Comparison of ENCODE assay signal across 15 mouse cellular contexts in the genomic region with DNA sequence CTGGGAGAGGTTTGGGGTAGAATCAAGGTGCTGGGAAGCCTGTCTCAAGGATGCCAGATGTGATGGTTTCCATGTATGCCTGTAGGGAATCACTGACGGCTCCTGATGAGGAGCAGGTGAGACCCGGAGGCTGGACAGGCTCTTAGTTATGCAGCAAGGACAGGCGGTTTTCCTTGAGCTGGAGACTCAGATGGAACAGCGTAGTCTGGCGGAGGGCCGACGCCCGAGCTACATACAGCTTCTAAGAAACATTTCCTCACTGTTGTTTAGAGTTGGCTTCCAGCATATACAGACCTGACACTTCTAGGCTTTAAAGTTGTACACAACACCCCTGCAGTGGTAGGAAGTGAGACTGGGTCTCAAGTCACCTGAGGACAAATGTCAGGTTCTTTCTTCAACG.
DNase-seq lines count a peak whose midpoint lies in the region; ATAC-seq and TF ChIP-seq lines count a peak whose summit lies in the region.
"Had no signal": no experiment of that assay in that cellular context is flagged by ENCODE, and none has a peak within 500 bp of the region (broad histone marks: within the 10 kb centered on the region; RNA-seq: fewer than 3 reads in every experiment).

No protein-coding gene starts in this region.

- peak overlapping the region; percentile 24; the same call in 1 of the 2 replicates for H3K27ac ChIP-seq in heart, adult 2 months
- no peak overlapping the region for H3K27ac ChIP-seq in embryonic facial prominence, embryonic 11.5 days (replicated peaks; ENCODE audit: low read depth, low read length)
- H3K27ac ChIP-seq in midbrain, embryonic 16.5 days (ENCODE audit: low read length) = peak overlapping the region; percentile 12
- H3K27ac ChIP-seq: kidney, embryonic 15.5 days; macrophage had no signal

- no peaks in the 10 kb centered on the region for H3K27me3 ChIP-seq in heart, adult 2 months (ENCODE audit: control insufficient read depth, insufficient read depth, low read length)
- H3K27me3 ChIP-seq in embryonic facial prominence, embryonic 11.5 days (ENCODE audit: control insufficient read depth, insufficient read depth, low read length) = no peaks in the 10 kb centered on the region
- H3K27me3 ChIP-seq in midbrain, embryonic 16.5 days (ENCODE audit: control insufficient read depth, insufficient read depth, low read depth, low read length) = no peaks in the 10 kb centered on the region
- H3K27me3 ChIP-seq: heart, embryonic 12.5 days; kidney, embryonic 15.5 days had no signal

- no peak overlapping the region for H3K4me2 ChIP-seq in embryonic facial prominence, embryonic 11.5 days (ENCODE audit: low read depth, low read length)
- H3K4me2 ChIP-seq in midbrain, embryonic 16.5 days (ENCODE audit: low read length) = no peak overlapping the region
- H3K4me2 ChIP-seq: heart, embryonic 12.5 days; kidney, embryonic 15.5 days; liver, embryonic 11.5 days; lung, embryonic 14.5 days had no signal

- H3K4me1 ChIP-seq in heart, adult 2 months (ENCODE audit: control insufficient read depth, insufficient read depth, low read length) = peaks cover 5% of the 10 kb centered on the region
- H3K4me1 ChIP-seq in embryonic facial prominence, embryonic 11.5 days (ENCODE audit: control insufficient read depth, insufficient read depth, low read length) = no peaks in the 10 kb centered on the region
- H3K4me1 ChIP-seq in midbrain, embryonic 16.5 days (ENCODE audit: control insufficient read depth, insufficient read depth, low read length) = 0 out of 2 replicates have a peak, but pooled peaks cover 6% of the 10 kb centered on the region

- H3K9me3 ChIP-seq in embryonic facial prominence, embryonic 11.5 days (replicated peaks; ENCODE audit: control insufficient read depth, low read length) = no peaks in the 10 kb centered on the region
- no peaks in the 10 kb centered on the region for H3K9me3 ChIP-seq in midbrain, embryonic 16.5 days (replicated peaks; ENCODE audit: control insufficient read depth, low read length, poor library complexity, severe bottlenecking)

- no peak for DNase-seq in heart, adult 2 months
- DNase-seq in heart, postnatal 14 days = no peak
- peak; percentile 47 for DNase-seq in left cerebral cortex, postnatal 4 days
- DNase-seq in left cerebral cortex, adult 11 months (ENCODE audit: low spot score) = no peak
- peak; percentile 25 for DNase-seq in embryonic facial prominence, embryonic 11.5 days (ENCODE audit: low spot score)
- DNase-seq in cerebellum, adult 9-10 months = no peak
- no peak for DNase-seq in right cerebral cortex, postnatal 4 days
- DNase-seq: lung, embryonic 14.5 days; retina, postnatal 1 day; thymus, postnatal 14 days had no signal

- no peak overlapping the region for H3K9ac ChIP-seq in heart, adult 2 months (ENCODE audit: low read depth, low read length)
- H3K9ac ChIP-seq in embryonic facial prominence, embryonic 11.5 days (replicated peaks; ENCODE audit: low read length) = no peak overlapping the region
- no peak overlapping the region for H3K9ac ChIP-seq in midbrain, embryonic 16.5 days (ENCODE audit: low read depth, low read length)
- H3K9ac ChIP-seq: heart, embryonic 12.5 days; kidney, embryonic 15.5 days; lung, embryonic 14.5 days had no signal

- TF ChIP-seq POLR2A in heart, adult 2 months (IDR thresholded peaks at IDR 0.05; ENCODE audit: insufficient read depth, low read depth, low read length) = no peak

- intact Hi-C loops in heart, adult 2 months (cut with DNase I) = no loop called here
- intact Hi-C loops in heart, postnatal 14 days (cut with DNase I) = no loop called here
- intact Hi-C loops in left cerebral cortex, postnatal 4 days (cut with DNase I) = no loop called here

- ATAC-seq in embryonic facial prominence, embryonic 11.5 days (replicated peaks; ENCODE audit: insufficient number of reproducible peaks, low FRiP score, low TSS enrichment, low read depth) = no peak; the same call in 1 of the 2 replicates
- no peak for ATAC-seq in midbrain, embryonic 16.5 days

- peaks cover 5% of the 10 kb centered on the region; the same call in 1 of the 2 replicates for H3K79me2 ChIP-seq in heart, adult 2 months (replicated peaks; ENCODE audit: control insufficient read depth, insufficient read depth, low read length)

- no peaks in the 10 kb centered on the region for H3K36me3 ChIP-seq in heart, adult 2 months (ENCODE audit: control insufficient read depth, insufficient read depth, low read length)
- no peaks in the 10 kb centered on the region for H3K36me3 ChIP-seq in embryonic facial prominence, embryonic 11.5 days (replicated peaks; ENCODE audit: control insufficient read depth, insufficient read depth, low read depth, low read length)
- H3K36me3 ChIP-seq in midbrain, embryonic 16.5 days (ENCODE audit: control insufficient read depth, insufficient read depth, low read length) = no peaks in the 10 kb centered on the region
- H3K36me3 ChIP-seq: kidney, embryonic 15.5 days had no signal

- no peak for TF ChIP-seq CTCF in heart, adult 2 months (IDR thresholded peaks at IDR 0.05)

- WGBS in heart, adult 2 months = 80% methylated on average over 9 of the region's 9 CpGs
- 84% methylated on average over 9 of the region's 9 CpGs for WGBS in embryonic facial prominence, embryonic 11.5 days
- WGBS in midbrain, embryonic 16.5 days = 87% methylated on average over 9 of the region's 9 CpGs

- TF ChIP-seq EP300 in heart, adult 2 months (IDR thresholded peaks at IDR 0.05; ENCODE audit: insufficient read depth, low read depth, low read length) = no peak

- no peak overlapping the region for H3K4me3 ChIP-seq in heart, adult 2 months
- no peak overlapping the region for H3K4me3 ChIP-seq in embryonic facial prominence, embryonic 11.5 days (ENCODE audit: low read depth, low read length)
- no peak overlapping the region for H3K4me3 ChIP-seq in midbrain, embryonic 16.5 days (ENCODE audit: low read depth, low read length)
- H3K4me3 ChIP-seq: heart, embryonic 12.5 days; kidney, embryonic 15.5 days had no signal

Comparison
In these comparisons a context has a peak if more than half of its experiments do, and no peak if none do; other contexts are left out.
1. DNase-seq: peak in left cerebral cortex, postnatal 4 days (single experiment) and embryonic facial prominence, embryonic 11.5 days (single experiment); none in heart, adult 2 months (0 of 2), heart, postnatal 14 days (0 of 2), left cerebral cortex, adult 11 months (single experiment), cerebellum, adult 9-10 months (single experiment) and right cerebral cortex, postnatal 4 days (single experiment).